ENCODE assay signal across 10 mouse cellular contexts in the genomic region with DNA sequence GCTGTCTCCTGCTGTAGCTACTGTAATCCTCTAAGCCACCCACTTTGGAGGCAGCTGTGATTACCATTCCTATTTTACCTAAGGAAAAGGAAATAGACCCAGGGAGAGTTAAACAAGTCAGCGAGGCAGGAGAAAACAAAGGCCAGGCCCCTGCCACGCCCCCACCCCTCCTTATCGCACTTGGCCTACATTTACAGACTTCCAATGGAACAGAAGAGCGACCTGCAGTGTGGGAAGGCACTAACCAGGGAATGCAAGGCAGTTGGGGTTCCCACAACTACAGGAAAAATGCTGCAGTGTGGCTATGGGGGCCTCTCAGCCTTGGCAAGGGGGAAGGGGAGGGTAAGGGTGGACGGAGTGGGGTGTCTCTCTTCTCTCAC. TPM values are rescaled to one million over a fixed set of nuclear protein-coding genes. Genes with fewer than 3 reads are reported as not detected.
DNase-seq lines count a peak whose midpoint lies in the region; ATAC-seq and TF ChIP-seq lines count a peak whose summit lies in the region.
"Had no signal": no experiment of that assay in that cellular context is flagged by ENCODE, and none has a peak within 500 bp of the region (broad histone marks: within the 10 kb centered on the region; RNA-seq: fewer than 3 reads in every experiment).

No protein-coding gene starts in this region.

- no peak for DNase-seq in kidney, postnatal 25 days
- DNase-seq in embryonic facial prominence, embryonic 10.5 days (ENCODE audit: low spot score): peak; percentile 34
- DNase-seq in hindbrain, postnatal 0 days (ENCODE audit: low spot score): no peak
- no peak for DNase-seq in thymus, postnatal 14 days
- DNase-seq in right cerebral cortex, adult 18-20 months: no peak
- DNase-seq in urinary bladder, postnatal 4 days (ENCODE audit: low spot score in 2 of 2): no peak
- DNase-seq: kidney, adult 9 months; liver, postnatal 0 days had no signal

- no peaks in the 10 kb centered on the region for H3K36me3 ChIP-seq in kidney, embryonic 14.5 days (ENCODE audit: control insufficient read depth, insufficient read depth, low read length)
- H3K36me3 ChIP-seq in embryonic facial prominence, embryonic 10.5 days (replicated peaks): no peaks in the 10 kb centered on the region
- no peaks in the 10 kb centered on the region for H3K36me3 ChIP-seq in hindbrain, postnatal 0 days (ENCODE audit: insufficient read depth, low read length)
- no peaks in the 10 kb centered on the region for H3K36me3 ChIP-seq in neural tube, embryonic 14.5 days (ENCODE audit: control insufficient read depth, insufficient read depth, low read length)

- no peaks in the 10 kb centered on the region for H3K27me3 ChIP-seq in kidney, embryonic 14.5 days (ENCODE audit: control insufficient read depth, insufficient read depth, low read length)
- no peaks in the 10 kb centered on the region; the same call in 1 of the 2 replicates for H3K27me3 ChIP-seq in embryonic facial prominence, embryonic 10.5 days (replicated peaks; ENCODE audit: low read depth, poor library complexity, severe bottlenecking)
- no peaks in the 10 kb centered on the region for H3K27me3 ChIP-seq in hindbrain, postnatal 0 days (ENCODE audit: insufficient read depth, low read length)
- H3K27me3 ChIP-seq in neural tube, embryonic 14.5 days (ENCODE audit: control insufficient read depth, insufficient read depth, low read length): no peaks in the 10 kb centered on the region

- H3K9ac ChIP-seq in kidney, embryonic 14.5 days (ENCODE audit: low read depth, low read length): no peak overlapping the region
- no peak overlapping the region for H3K9ac ChIP-seq in hindbrain, postnatal 0 days (replicated peaks; ENCODE audit: low read length)
- no peak overlapping the region for H3K9ac ChIP-seq in neural tube, embryonic 14.5 days (replicated peaks; ENCODE audit: low read depth, low read length)
- H3K9ac ChIP-seq: liver, postnatal 0 days had no signal

- H3K4me3 ChIP-seq in kidney, embryonic 14.5 days (ENCODE audit: low read length): no peak overlapping the region
- H3K4me3 ChIP-seq in embryonic facial prominence, embryonic 10.5 days: no peak overlapping the region
- no peak overlapping the region for H3K4me3 ChIP-seq in hindbrain, postnatal 0 days (ENCODE audit: low read length)
- no peak overlapping the region for H3K4me3 ChIP-seq in neural tube, embryonic 14.5 days (ENCODE audit: low read depth, low read length)

- no peak for TF ChIP-seq CTCF in hindbrain, postnatal 0 days (IDR thresholded peaks at IDR 0.05; ENCODE audit: low read depth)

- no peak for ATAC-seq in kidney, embryonic 14.5 days (ENCODE audit: low FRiP score, low TSS enrichment)
- ATAC-seq in hindbrain, postnatal 0 days: 0 out of 2 replicates have a peak, but pooled peaks have one; percentile 2
- peak; percentile 25; the same call in 1 of the 2 replicates for ATAC-seq in neural tube, embryonic 14.5 days (ENCODE audit: low read depth)
- ATAC-seq: liver, postnatal 0 days had no signal

- no peaks in the 10 kb centered on the region for H3K9me3 ChIP-seq in kidney, embryonic 14.5 days (ENCODE audit: control insufficient read depth, low read length)
- no peaks in the 10 kb centered on the region for H3K9me3 ChIP-seq in embryonic facial prominence, embryonic 10.5 days
- no peaks in the 10 kb centered on the region for H3K9me3 ChIP-seq in hindbrain, postnatal 0 days (ENCODE audit: low read length)
- no peaks in the 10 kb centered on the region for H3K9me3 ChIP-seq in neural tube, embryonic 14.5 days (ENCODE audit: control insufficient read depth, low read length)

- H3K4me2 ChIP-seq in kidney, embryonic 14.5 days (replicated peaks; ENCODE audit: low read depth, low read length): no peak overlapping the region
- H3K4me2 ChIP-seq in hindbrain, postnatal 0 days (ENCODE audit: low read depth, low read length): no peak overlapping the region
- no peak overlapping the region for H3K4me2 ChIP-seq in neural tube, embryonic 14.5 days (ENCODE audit: low read depth, low read length)

- peaks cover 49% of the 10 kb centered on the region for H3K4me1 ChIP-seq in kidney, embryonic 14.5 days (ENCODE audit: control insufficient read depth, insufficient read depth, low read length)
- H3K4me1 ChIP-seq in embryonic facial prominence, embryonic 10.5 days: peaks cover 71% of the 10 kb centered on the region
- H3K4me1 ChIP-seq in hindbrain, postnatal 0 days (ENCODE audit: insufficient read depth, low read length): peaks cover 36% of the 10 kb centered on the region
- peaks cover 21% of the 10 kb centered on the region; the same call in 1 of the 2 replicates for H3K4me1 ChIP-seq in neural tube, embryonic 14.5 days (ENCODE audit: control insufficient read depth, insufficient read depth, low read length)

- peak overlapping the region; percentile 11 for H3K27ac ChIP-seq in kidney, embryonic 14.5 days (ENCODE audit: low read depth, low read length)
- H3K27ac ChIP-seq in embryonic facial prominence, embryonic 10.5 days (replicated peaks): peak overlapping the region; percentile 77
- H3K27ac ChIP-seq in hindbrain, postnatal 0 days: peak overlapping the region; percentile 76
- peak overlapping the region; percentile 73 for H3K27ac ChIP-seq in neural tube, embryonic 14.5 days (ENCODE audit: low read depth, low read length)

- WGBS in kidney, embryonic 14.5 days: 27% methylated on average over 5 of the region's 5 CpGs
- WGBS in embryonic facial prominence, embryonic 10.5 days: 27% methylated on average over 5 of the region's 5 CpGs
- WGBS in hindbrain, postnatal 0 days: 12% methylated on average over 5 of the region's 5 CpGs
- 13% methylated on average over 5 of the region's 5 CpGs for WGBS in neural tube, embryonic 14.5 days

RNA-seq across cellular contexts. Expression of gene Srp9, which starts 34.2 kb away (rescaled TPM):
- 155 and 197 TPM in 2 replicates for polyA plus RNA-seq in kidney, embryonic 14.5 days (2014; fragmentation: Nextera tagmentation; extraction: Ambion mirVana)
- 159 and 166 TPM in 2 replicates for polyA plus RNA-seq in embryonic facial prominence, embryonic 10.5 days (2016; fragmentation: Nextera tagmentation; extraction: Ambion mirVana)
- total RNA-seq in hindbrain, postnatal 0 days (2014; rRNA removed): 61.4 and 63.9 TPM in 2 replicates
- 168 and 179 TPM in 2 replicates for polyA plus RNA-seq in hindbrain, postnatal 0 days (2015; fragmentation: Nextera tagmentation; extraction: Ambion mirVana)
- polyA plus RNA-seq in neural tube, embryonic 14.5 days (2014; fragmentation: Nextera tagmentation; extraction: Ambion mirVana): 151 and 153 TPM in 2 replicates

Comparison
In these comparisons a context has a peak if more than half of its experiments do, and no peak if none do; other contexts are left out.
1. H3K27ac ChIP-seq: peak in every context shown above with its lines; median percentile 77 in embryonic facial prominence, embryonic 10.5 days; 76 in hindbrain, postnatal 0 days; 73 in neural tube, embryonic 14.5 days; 11 in kidney, embryonic 14.5 days.